ENCODE assay signal across 25 mouse cellular contexts in genomic region chr12:51045020-51045419, GRCm38 (mm10).
DNase-seq lines count a peak whose midpoint lies in the region; ATAC-seq and TF ChIP-seq lines count a peak whose summit lies in the region.
"Had no signal": no experiment of that assay in that cellular context is flagged by ENCODE, and none has a peak within 500 bp of the region (broad histone marks: within the 10 kb centered on the region; RNA-seq: fewer than 3 reads in every experiment).

No protein-coding gene starts in this region.

- H3K9ac ChIP-seq in heart, embryonic 14.5 days (ENCODE audit: low read length) = peak overlapping the region; percentile 11; the same call in 1 of the 2 replicates
- H3K9ac ChIP-seq in kidney, postnatal 0 days (ENCODE audit: low read depth, low read length) = no peak overlapping the region
- H3K9ac ChIP-seq: embryonic facial prominence, embryonic 15.5 days; forebrain, postnatal 0 days; hindbrain, embryonic 15.5 days; liver, embryonic 15.5 days; neural tube, embryonic 13.5 days had no signal

- peaks cover 5 to 19% of the 10 kb centered on the region in 2 experiments for H3K4me1 ChIP-seq in heart, embryonic 14.5 days (ENCODE audit: control insufficient read depth in 2 of 2, insufficient read depth in 2 of 2, low read length in 2 of 2)
- H3K4me1 ChIP-seq in heart, embryonic 10.5 days = peaks cover 8% of the 10 kb centered on the region
- no peaks in the 10 kb centered on the region for H3K4me1 ChIP-seq in kidney, postnatal 0 days (replicated peaks; ENCODE audit: insufficient read depth, low read length)
- H3K4me1 ChIP-seq: embryonic facial prominence, embryonic 15.5 days; liver, embryonic 15.5 days; neural tube, embryonic 13.5 days had no signal

- H3K4me2 ChIP-seq in heart, embryonic 14.5 days (ENCODE audit: low read length) = no peak overlapping the region
- H3K4me2 ChIP-seq in kidney, postnatal 0 days (ENCODE audit: low read length) = no peak overlapping the region
- H3K4me2 ChIP-seq: embryonic facial prominence, embryonic 15.5 days; hindbrain, embryonic 15.5 days; liver, embryonic 15.5 days; neural tube, embryonic 13.5 days had no signal

- no peak for ATAC-seq in heart, embryonic 14.5 days (ENCODE audit: insufficient number of reproducible peaks, insufficient read depth, low FRiP score, low read depth)
- no peak for ATAC-seq in kidney, postnatal 0 days (replicated peaks; ENCODE audit: low FRiP score, low read depth)
- ATAC-seq: CD4-positive, CD25-positive, alpha-beta regulatory T cell, adult 4 months; midbrain, embryonic 16.5 days had no signal

- WGBS in heart, embryonic 14.5 days = 10% methylated on average over 1 of the region's 1 CpGs
- 32% methylated on average over 1 of the region's 1 CpGs for WGBS in heart, embryonic 10.5 days
- 24% methylated on average over 1 of the region's 1 CpGs for WGBS in kidney, postnatal 0 days

- no peaks in the 10 kb centered on the region for H3K9me3 ChIP-seq in heart, embryonic 14.5 days (ENCODE audit: control insufficient read depth, low read length)
- H3K9me3 ChIP-seq in heart, embryonic 10.5 days = no peaks in the 10 kb centered on the region
- H3K9me3 ChIP-seq in kidney, postnatal 0 days (replicated peaks; ENCODE audit: low read length) = no peaks in the 10 kb centered on the region
- H3K9me3 ChIP-seq: embryonic facial prominence, embryonic 15.5 days; hindbrain, embryonic 15.5 days; liver, embryonic 15.5 days; midbrain, embryonic 10.5 days; neural tube, embryonic 13.5 days had no signal

- H3K27ac ChIP-seq in heart, embryonic 14.5 days (replicated peaks in 1 of 2; ENCODE audit: control insufficient read depth in 1 of 2, insufficient read depth in 1 of 2, low read depth in 2 of 2, low read length in 2 of 2) = no peak overlapping the region; a peak in 1 of 4 replicates
- no peak overlapping the region; the same call in 1 of the 2 replicates for H3K27ac ChIP-seq in heart, embryonic 10.5 days
- H3K27ac ChIP-seq in kidney, postnatal 0 days = peak overlapping the region; percentile 8; the same call in 1 of the 2 replicates
- H3K27ac ChIP-seq: embryonic facial prominence, embryonic 15.5 days; hindbrain, embryonic 15.5 days; left cerebral cortex, adult 2 months; liver, embryonic 15.5 days; macrophage; midbrain, embryonic 10.5 days; neural tube, embryonic 13.5 days had no signal

- no peak for TF ChIP-seq CTCF in kidney, postnatal 0 days (IDR thresholded peaks at IDR 0.05; ENCODE audit: low read depth)

- no peak overlapping the region for H3K4me3 ChIP-seq in heart, embryonic 14.5 days (ENCODE audit: control insufficient read depth in 1 of 2, insufficient read depth in 1 of 2, low read depth in 1 of 2, low read length in 2 of 2)
- H3K4me3 ChIP-seq in heart, embryonic 10.5 days = no peak overlapping the region
- H3K4me3 ChIP-seq in kidney, postnatal 0 days (replicated peaks; ENCODE audit: low read depth, low read length) = no peak overlapping the region
- H3K4me3 ChIP-seq: embryonic facial prominence, embryonic 15.5 days; hindbrain, embryonic 15.5 days; left cerebral cortex, adult 2 months; liver, embryonic 15.5 days; midbrain, embryonic 10.5 days; myocyte; neural tube, embryonic 13.5 days had no signal

- no peaks in the 10 kb centered on the region for H3K27me3 ChIP-seq in heart, embryonic 14.5 days (ENCODE audit: control insufficient read depth, insufficient read depth, low read length)
- H3K27me3 ChIP-seq in heart, embryonic 10.5 days (ENCODE audit: insufficient read depth, poor library complexity, severe bottlenecking) = no peaks in the 10 kb centered on the region
- no peaks in the 10 kb centered on the region for H3K27me3 ChIP-seq in kidney, postnatal 0 days (ENCODE audit: insufficient read depth, low read length)
- H3K27me3 ChIP-seq: embryonic facial prominence, embryonic 15.5 days; hindbrain, embryonic 15.5 days; liver, embryonic 15.5 days; neural tube, embryonic 13.5 days had no signal

- no peak for DNase-seq in heart, embryonic 10.5 days (ENCODE audit: low spot score)
- no peak for DNase-seq in kidney, postnatal 0 days (ENCODE audit: low spot score)
- no peak for DNase-seq in kidney, adult 18-20 months
- DNase-seq in lung, postnatal 36 days = peak; percentile 4
- no peak for DNase-seq in lung, postnatal 14 days
- no peak for DNase-seq in cerebellum, postnatal 4 days (ENCODE audit: low spot score in 2 of 2)
- DNase-seq: adrenal gland, postnatal 25 days; cerebellum, adult 8-10 months; cerebellum, postnatal 36 days; forebrain, postnatal 0 days; gastrocnemius, postnatal 14 days; heart, adult 11 months; retina, postnatal 1 day; right cerebral cortex, postnatal 25 days had no signal

- H3K36me3 ChIP-seq in heart, embryonic 14.5 days (ENCODE audit: control insufficient read depth, insufficient read depth, low read length) = no peaks in the 10 kb centered on the region
- H3K36me3 ChIP-seq in heart, embryonic 10.5 days = no peaks in the 10 kb centered on the region
- no peaks in the 10 kb centered on the region for H3K36me3 ChIP-seq in kidney, postnatal 0 days (ENCODE audit: insufficient read depth, low read length)
- H3K36me3 ChIP-seq: embryonic facial prominence, embryonic 15.5 days; hindbrain, embryonic 15.5 days; liver, embryonic 15.5 days; midbrain, embryonic 10.5 days; neural tube, embryonic 13.5 days had no signal
